Mouse (Mus musculus) cerebellum, adult 2 months (tissue): Measurements from ENCODE around the gene Strap. TPM values are rescaled to one million over a fixed set of nuclear protein-coding genes. Genes with fewer than 3 reads are reported as not detected.

ENCODE experiments used
- DNase-seq, 2 experiments: peaks; one replicate each; pipeline ENCODE4 v3.0.0; 2021
- H3K27ac ChIP-seq: fragments of 200-500 bp; 2 replicates; pipeline ENCODE4 v1.5.1; 2012; ENCODE audit warnings: low read length, control low read depth, inconsistent platforms; ENCODE audit not compliant: insufficient read depth
- H3K27me3 ChIP-seq: fragments of 200-500 bp; 2 replicates; pipeline ENCODE4 v1.6.1; 2012; ENCODE audit warnings: inconsistent platforms, mild to moderate bottlenecking, low read length, moderate library complexity; ENCODE audit not compliant: control insufficient read depth, insufficient read depth
- H3K4me1 ChIP-seq: fragments of 200-500 bp; 2 replicates; pipeline ENCODE4 v1.6.1; 2011; ENCODE audit warnings: low read length; ENCODE audit not compliant: control insufficient read depth, insufficient read depth
- H3K4me3 ChIP-seq: fragments of 200-500 bp; replicated peaks from 2 replicates; pipeline ENCODE3; 2011; ENCODE audit warnings: mild to moderate bottlenecking, low read depth, low read length, control low read depth; ENCODE audit not compliant: insufficient read depth
- CTCF ChIP-seq: fragments of 200-500 bp; IDR thresholded peaks from 2 replicates; pipeline ENCODE4 v1.5.1; 2011; ENCODE audit warnings: low read depth, mild to moderate bottlenecking, control low read depth, low read length, moderate library complexity, borderline replicate concordance; ENCODE audit not compliant: insufficient read depth
- POLR2A ChIP-seq: fragments of 200-500 bp; IDR thresholded peaks from 2 replicates; pipeline ENCODE4 v1.6.1; 2011; ENCODE audit warnings: low read length, control low read depth, borderline replicate concordance; ENCODE audit not compliant: insufficient read depth
- WGBS: fragments of 180-500 bp; shearing (Covaris S2); methylation state at CpG from one replicate; pipeline ENCODE4 v1.1.7; 2018; 5-methylcytosine and 5-hydroxymethylcytosine counted together
- polyA plus RNA-seq: library from polyadenylated mRNA; depleted of rRNA; stranded (reverse); fragments of >200 nt; gene quantifications from 2 replicates; pipeline ENCODE4 v1.2.3, GENCODE M21; 2012

Strap gene
- polyA plus RNA-seq, 1 experiment, result 80.7 TPM

DNA sequence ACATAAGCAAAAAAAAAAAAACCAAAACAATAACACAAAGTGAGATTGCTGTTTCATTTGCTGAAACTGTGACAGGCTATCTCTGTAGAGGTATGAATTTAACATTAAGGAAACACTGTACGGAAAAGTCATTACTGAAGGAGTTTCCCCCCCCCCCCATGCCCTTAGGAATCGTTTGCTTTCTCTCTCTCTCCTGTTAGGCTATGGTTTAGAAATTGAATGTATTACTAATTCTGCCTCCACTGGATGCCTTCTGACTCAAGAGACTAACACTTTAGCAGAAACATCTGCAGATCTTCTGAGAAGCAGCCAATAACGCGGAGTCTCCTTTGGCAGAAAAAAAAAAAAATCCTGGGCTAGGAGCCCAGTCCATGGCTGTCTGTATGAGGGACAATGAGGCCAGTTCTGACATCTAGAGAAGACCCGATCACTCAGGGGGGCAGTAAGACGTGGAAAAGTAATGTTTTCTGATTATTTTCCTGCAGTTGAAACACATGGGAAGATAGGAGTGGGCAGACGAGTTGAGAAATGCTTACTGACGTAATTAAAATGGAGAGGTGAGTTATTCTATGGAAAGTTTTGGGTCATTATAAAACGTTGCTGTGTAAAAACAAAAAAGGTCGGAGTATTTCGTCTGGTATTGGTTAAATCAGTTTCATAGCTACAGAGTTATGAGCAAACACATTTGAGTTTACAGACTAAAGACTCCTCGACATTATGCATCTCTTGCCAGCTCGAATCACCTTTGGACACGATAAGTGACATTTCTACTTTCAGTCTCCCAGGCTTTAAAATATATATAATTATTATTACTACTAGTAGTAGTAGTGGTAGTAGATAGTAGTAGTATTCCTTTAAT, 24.5 kb upstream of the Strap start:
- Histone ChIP-seq H3K27me3 (no peaks in the 10 kb centered on the region), H3K4me3 (no peak overlapping the region), H3K27ac (no peak overlapping the region), H3K4me1 (0 out of 2 replicates have a peak, but pooled peaks cover 2% of the 10 kb centered on the region)
- TF ChIP-seq POLR2A (no peak), CTCF (no peak)
- DNase-seq, result no peak
- WGBS, result 55% methylated on average over 14 of the region's 14 CpGs

DNA sequence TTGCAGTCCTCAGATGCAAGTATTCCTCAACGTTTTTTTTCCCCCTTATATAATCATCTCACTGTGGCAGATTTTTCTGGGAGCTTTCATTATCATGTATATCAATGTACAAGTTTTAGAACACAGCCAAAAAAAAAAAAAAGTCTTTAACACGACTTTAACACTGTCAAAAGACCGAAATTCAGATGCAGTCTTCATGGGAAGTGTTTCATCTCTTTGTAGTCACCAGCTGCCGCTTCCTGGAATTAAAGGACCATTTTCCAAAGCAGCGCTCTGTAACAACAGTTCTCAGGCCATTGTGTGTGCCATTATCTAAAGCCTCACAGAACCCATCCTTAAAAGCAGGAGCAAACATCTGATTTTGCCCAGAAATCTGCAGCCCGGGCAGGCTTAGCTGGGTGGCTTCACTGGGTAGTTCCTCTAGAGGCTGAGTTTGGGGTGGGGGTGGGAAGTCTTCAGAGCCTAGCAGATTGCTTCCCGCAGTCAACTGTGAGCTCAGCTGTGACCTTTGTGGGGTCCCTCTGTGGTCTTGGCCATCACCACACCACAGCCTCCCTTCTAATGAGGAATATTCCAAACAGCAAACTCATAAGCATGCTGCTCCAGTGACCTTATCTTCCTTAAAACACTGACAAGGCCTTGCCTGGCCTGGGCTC, 22.1 kb upstream of the Strap start:
- no peak overlapping the region for H3K27ac ChIP-seq
- 65% methylated on average over 7 of the region's 7 CpGs for WGBS
- TF ChIP-seq CTCF, result no peak
- TF ChIP-seq POLR2A, result no peak
- H3K27me3 ChIP-seq, result no peaks in the 10 kb centered on the region
- DNase-seq, result no peak
- H3K4me3 ChIP-seq, result no peak overlapping the region
- 0 out of 2 replicates have a peak, but pooled peaks cover 2% of the 10 kb centered on the region for H3K4me1 ChIP-seq

- no peak for DNase-seq
- WGBS, result 49% methylated on average over 3 of the region's 3 CpGs
- Histone ChIP-seq H3K4me1 (0 out of 2 replicates have a peak, but pooled peaks cover 2% of the 10 kb centered on the region), H3K27me3 (no peaks in the 10 kb centered on the region), H3K27ac (no peak overlapping the region), H3K4me3 (no peak overlapping the region)
- TF ChIP-seq POLR2A, result no peak
- TF ChIP-seq CTCF, result no peak
Observed at GRCm38 (mm10) chr6:137713310-137713664, 21.6 kb upstream of the Strap start.

DNA sequence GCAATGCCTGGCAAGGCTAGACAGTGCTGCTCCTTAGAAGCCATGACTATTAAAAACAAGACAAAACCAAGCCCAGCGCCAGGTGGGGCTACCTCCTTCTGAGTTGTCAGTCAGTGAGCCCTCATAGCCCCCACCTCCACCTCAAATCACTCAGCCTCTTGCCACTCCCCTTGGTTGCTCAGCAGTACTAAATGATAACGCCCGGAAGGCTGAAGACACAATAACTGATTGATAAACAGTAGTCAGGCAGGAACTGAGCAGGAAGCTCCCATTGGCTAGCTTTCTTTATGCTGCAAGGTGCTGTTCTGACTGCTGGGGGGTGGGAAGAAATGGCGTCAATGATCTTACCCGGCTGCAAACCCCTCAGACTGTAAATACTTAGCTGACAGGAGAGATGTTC, 18.1 kb upstream of the Strap start:
- DNase-seq, result no peak
- H3K27me3 ChIP-seq, result no peaks in the 10 kb centered on the region
- H3K27ac ChIP-seq, result no peak overlapping the region
- TF ChIP-seq POLR2A (no peak), CTCF (no peak)
- 0 out of 2 replicates have a peak, but pooled peaks cover 2% of the 10 kb centered on the region for H3K4me1 ChIP-seq
- no peak overlapping the region for H3K4me3 ChIP-seq
- WGBS, result 86% methylated on average over 5 of the region's 5 CpGs

GRCm38 (mm10) chr6:137722220-137722931, 12.5 kb upstream of the Strap start:
- H3K4me3 ChIP-seq, result no peak overlapping the region
- WGBS, result 91% methylated on average over 15 of the region's 15 CpGs
- no peak for DNase-seq
- no peak overlapping the region for H3K27ac ChIP-seq
- H3K27me3 ChIP-seq, result no peaks in the 10 kb centered on the region
- TF ChIP-seq POLR2A, result no peak
- no peak for TF ChIP-seq CTCF
- H3K4me1 ChIP-seq, result no peaks in the 10 kb centered on the region

DNA sequence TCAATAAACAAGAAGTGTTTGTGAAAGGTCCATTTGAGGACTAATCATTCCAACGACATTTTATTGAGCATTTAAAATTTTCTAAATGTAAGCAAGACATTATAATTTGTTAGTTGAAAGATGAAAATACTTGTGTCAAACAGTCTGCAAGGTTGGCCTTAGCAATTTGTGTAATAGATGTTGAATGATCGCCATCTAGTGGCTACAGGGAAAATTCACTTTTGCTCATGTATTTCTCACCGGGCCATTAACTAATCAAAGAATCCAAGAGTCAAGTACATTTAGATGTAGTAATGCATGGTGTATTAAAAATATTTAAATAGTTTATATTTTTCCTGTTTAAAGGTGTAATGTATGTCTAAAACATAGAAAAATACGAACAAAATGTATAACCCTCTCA, 11.0 kb upstream of the Strap start:
- 4% methylated on average over 4 of the region's 4 CpGs for WGBS
- no peak overlapping the region for H3K27ac ChIP-seq
- no peak for TF ChIP-seq POLR2A
- peak; percentile 56; the same call in 1 of the 2 replicates for TF ChIP-seq CTCF
- no peak overlapping the region for H3K4me3 ChIP-seq
- no peaks in the 10 kb centered on the region for H3K4me1 ChIP-seq
- peak; percentile 16 to 47 for DNase-seq
- H3K27me3 ChIP-seq, result no peaks in the 10 kb centered on the region

DNA sequence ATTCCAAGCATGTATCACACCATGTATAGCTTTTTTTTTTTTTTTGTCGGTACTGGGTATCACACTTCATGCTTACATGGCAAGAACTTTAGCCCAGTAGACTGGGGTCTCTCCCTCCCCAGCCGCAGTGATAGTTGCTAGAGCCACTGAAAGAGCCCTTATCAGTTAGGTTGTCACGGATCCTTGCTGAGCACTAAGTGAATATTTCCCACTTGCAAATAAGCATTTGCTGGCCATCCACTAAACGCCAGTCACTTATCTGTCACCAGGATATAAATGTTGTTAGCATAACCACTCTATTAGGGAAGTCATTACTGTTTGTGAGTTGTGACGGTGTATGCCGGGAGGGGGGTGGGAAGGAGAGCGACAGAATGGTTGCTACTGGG, 425 bp upstream of the Strap start:
- peak in 1 of 2 experiments; percentile 33 for DNase-seq
- Histone ChIP-seq H3K27me3 (no peaks in the 10 kb centered on the region), H3K27ac (peak overlapping the region; percentile 67), H3K4me1 (peaks cover 10% of the 10 kb centered on the region; the same call in 1 of the 2 replicates), H3K4me3 (peak overlapping the region; percentile 83)
- TF ChIP-seq CTCF (no peak), POLR2A (no peak)
- WGBS, result 2% methylated on average over 7 of the region's 7 CpGs
